Mouse (Mus musculus): ENCODE results near the gene Zfp507. TPM values are rescaled to one million over a fixed set of nuclear protein-coding genes. Genes with fewer than 3 reads are reported as not detected.

The Zfp507 gene
- polyA plus RNA-seq, 1 experiment = 7.0 TPM

DNA sequence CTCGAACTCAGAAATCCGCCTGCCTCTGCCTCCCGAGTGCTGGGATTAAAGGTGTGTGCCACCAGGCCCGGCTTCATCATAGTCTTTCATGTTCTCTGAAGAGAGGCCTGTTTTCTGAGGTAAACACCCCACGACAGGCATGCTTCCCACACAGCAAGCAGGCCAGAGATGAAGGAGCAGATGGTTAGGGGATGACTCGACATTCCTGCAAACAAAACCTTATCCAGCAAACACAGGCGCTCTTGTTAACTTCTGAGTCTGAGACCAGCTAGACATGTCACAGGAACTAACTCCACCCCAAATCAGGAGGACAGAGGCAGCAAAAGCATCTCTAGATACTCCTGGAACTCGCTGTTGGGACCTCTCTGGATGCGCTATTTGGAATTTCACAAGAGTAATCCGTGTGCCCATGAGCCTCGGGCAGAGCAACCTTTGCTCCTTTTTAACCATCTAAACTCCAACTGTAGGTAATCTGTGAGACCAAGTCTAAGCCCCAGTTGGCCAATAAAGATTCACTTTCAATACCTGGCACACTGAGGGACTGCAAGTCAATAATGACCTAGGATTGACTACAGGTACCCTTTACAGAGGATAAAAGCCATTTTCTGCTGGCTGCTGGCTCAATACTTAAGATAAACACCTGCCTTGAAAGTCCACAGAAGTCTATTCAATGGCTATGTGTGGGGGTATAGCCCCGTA lies 10.5 kb downstream of the Zfp507 start:
- Histone ChIP-seq H3K79me2 (ENCODE audit: control insufficient read depth, insufficient read depth) (peaks cover 1% of the 10 kb centered on the region), H3K27me3 (ENCODE audit: control insufficient read depth, insufficient read depth, insufficient read length) (no peaks in the 10 kb centered on the region), H3K4me2 (ENCODE audit: low read depth) (no peak overlapping the region), H3ac (ENCODE audit: control insufficient read depth, insufficient read length) (no peak overlapping the region), H3K4me3 (no peak overlapping the region), H3K36me3 (ENCODE audit: control insufficient read depth, insufficient read depth) (peaks cover 42% of the 10 kb centered on the region)
- no peak for TF ChIP-seq MYOD1 (IDR thresholded peaks at IDR 0.05; ENCODE audit: control insufficient read depth in 1 of 3, insufficient read length in 2 of 3, low read depth in 2 of 3)
- no peak for TF ChIP-seq TCF12 (IDR thresholded peaks at IDR 0.05; ENCODE audit: insufficient read depth, poor library complexity, severe bottlenecking)
- TF ChIP-seq POLR2AphosphoS2 (IDR thresholded peaks at IDR 0.05; ENCODE audit: insufficient read length, low read depth) = no peak
- TF ChIP-seq CEBPB (IDR thresholded peaks at IDR 0.05; ENCODE audit: insufficient read depth, poor library complexity, severe bottlenecking) = no peak
- TF ChIP-seq E2F4 (IDR thresholded peaks at IDR 0.05; ENCODE audit: insufficient read depth) = no peak
- no peak for TF ChIP-seq SRF (IDR thresholded peaks at IDR 0.05; ENCODE audit: control insufficient read depth, insufficient read length, low read depth)
- TF ChIP-seq REST (IDR thresholded peaks at IDR 0.05; ENCODE audit: insufficient read depth, insufficient read length) = no peak
- TF ChIP-seq USF1 (IDR thresholded peaks at IDR 0.05; ENCODE audit: low read depth) = no peak
- TF ChIP-seq MAX (IDR thresholded peaks at IDR 0.05; ENCODE audit: low read depth) = no peak
- no peak for TF ChIP-seq POLR2A (IDR thresholded peaks at IDR 0.05; ENCODE audit: insufficient read length, low read depth)
- TF ChIP-seq TCF3 (IDR thresholded peaks at IDR 0.05; ENCODE audit: insufficient read length, low read depth) = no peak
- TF ChIP-seq MYOG (IDR thresholded peaks at IDR 0.05; ENCODE audit: control insufficient read depth in 1 of 3, insufficient read depth in 1 of 3, insufficient read length in 2 of 3, low read depth in 2 of 3) = no peak

DNA sequence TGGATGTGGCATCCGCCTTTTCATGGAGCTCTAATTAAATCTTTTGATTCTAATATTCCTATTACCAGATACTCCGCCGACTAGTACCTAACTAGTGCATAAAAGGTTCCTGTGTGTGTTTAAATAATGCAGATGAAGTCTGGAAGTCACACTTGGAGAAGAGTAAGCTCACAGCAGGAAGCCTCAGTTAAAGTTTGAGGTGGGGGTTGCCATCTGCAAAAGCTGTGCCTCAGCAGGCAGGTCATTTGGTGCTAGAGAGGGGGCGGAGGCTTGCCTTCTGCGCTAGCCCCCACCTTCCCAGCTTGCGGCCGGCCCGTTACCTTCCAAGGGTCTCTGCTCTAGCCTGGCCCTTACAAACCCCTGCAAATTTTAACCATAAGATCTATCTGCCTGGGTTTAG lies 11.9 kb downstream of the Zfp507 start:
- Histone ChIP-seq H3ac (ENCODE audit: control insufficient read depth, insufficient read length) (no peak overlapping the region), H3K27me3 (ENCODE audit: control insufficient read depth, insufficient read depth, insufficient read length) (no peaks in the 10 kb centered on the region), H3K4me3 (no peak overlapping the region), H3K36me3 (ENCODE audit: control insufficient read depth, insufficient read depth) (peaks cover 35% of the 10 kb centered on the region), H3K79me2 (ENCODE audit: control insufficient read depth, insufficient read depth) (no peaks in the 10 kb centered on the region), H3K4me2 (ENCODE audit: low read depth) (no peak overlapping the region)
- TF ChIP-seq MYOD1 (IDR thresholded peaks at IDR 0.05; ENCODE audit: control insufficient read depth in 1 of 3, insufficient read length in 2 of 3, low read depth in 2 of 3) (no peak), TCF3 (IDR thresholded peaks at IDR 0.05; ENCODE audit: insufficient read length, low read depth) (no peak), MAX (IDR thresholded peaks at IDR 0.05; ENCODE audit: low read depth) (no peak), USF1 (IDR thresholded peaks at IDR 0.05; ENCODE audit: low read depth) (no peak), E2F4 (IDR thresholded peaks at IDR 0.05; ENCODE audit: insufficient read depth) (no peak), POLR2AphosphoS2 (IDR thresholded peaks at IDR 0.05; ENCODE audit: insufficient read length, low read depth) (no peak), POLR2A (IDR thresholded peaks at IDR 0.05; ENCODE audit: insufficient read length, low read depth) (no peak), CEBPB (IDR thresholded peaks at IDR 0.05; ENCODE audit: insufficient read depth, poor library complexity, severe bottlenecking) (no peak), SRF (IDR thresholded peaks at IDR 0.05; ENCODE audit: control insufficient read depth, insufficient read length, low read depth) (no peak), TCF12 (IDR thresholded peaks at IDR 0.05; ENCODE audit: insufficient read depth, poor library complexity, severe bottlenecking) (no peak), MYOG (IDR thresholded peaks at IDR 0.05; ENCODE audit: control insufficient read depth in 1 of 3, insufficient read depth in 1 of 3, insufficient read length in 2 of 3, low read depth in 2 of 3) (no peak), REST (IDR thresholded peaks at IDR 0.05; ENCODE audit: insufficient read depth, insufficient read length) (no peak)

DNA sequence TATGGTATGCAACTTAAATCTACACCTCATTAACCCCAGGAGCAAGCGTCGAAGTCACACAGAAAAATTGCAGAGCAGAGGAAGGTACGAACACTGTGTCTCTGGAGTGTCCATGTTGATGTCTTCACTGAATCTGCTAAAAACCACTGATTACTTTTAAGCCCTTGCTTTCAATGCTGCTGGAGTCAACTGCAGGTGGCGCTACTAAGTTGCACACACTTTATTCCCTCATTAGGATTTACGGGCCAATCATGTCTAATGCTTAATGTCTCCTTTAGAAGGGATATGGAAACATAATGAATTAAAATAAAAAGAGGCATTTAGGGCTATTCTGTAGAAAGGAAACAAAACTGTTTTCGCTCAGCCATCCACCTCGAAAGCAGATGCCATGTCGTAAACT lies 12.6 kb downstream of the Zfp507 start:
- TF ChIP-seq TCF3 (IDR thresholded peaks at IDR 0.05; ENCODE audit: insufficient read length, low read depth) = no peak
- TF ChIP-seq CEBPB (IDR thresholded peaks at IDR 0.05; ENCODE audit: insufficient read depth, poor library complexity, severe bottlenecking) = no peak
- no peak for TF ChIP-seq MYOG (IDR thresholded peaks at IDR 0.05; ENCODE audit: control insufficient read depth in 1 of 3, insufficient read depth in 1 of 3, insufficient read length in 2 of 3, low read depth in 2 of 3)
- TF ChIP-seq MYOD1 (IDR thresholded peaks at IDR 0.05; ENCODE audit: control insufficient read depth in 1 of 3, insufficient read length in 2 of 3, low read depth in 2 of 3) = no peak
- no peak for TF ChIP-seq E2F4 (IDR thresholded peaks at IDR 0.05; ENCODE audit: insufficient read depth)
- no peak for TF ChIP-seq POLR2A (IDR thresholded peaks at IDR 0.05; ENCODE audit: insufficient read length, low read depth)
- no peak for TF ChIP-seq REST (IDR thresholded peaks at IDR 0.05; ENCODE audit: insufficient read depth, insufficient read length)
- no peak for TF ChIP-seq POLR2AphosphoS2 (IDR thresholded peaks at IDR 0.05; ENCODE audit: insufficient read length, low read depth)
- TF ChIP-seq USF1 (IDR thresholded peaks at IDR 0.05; ENCODE audit: low read depth) = no peak
- no peak for TF ChIP-seq MAX (IDR thresholded peaks at IDR 0.05; ENCODE audit: low read depth)
- TF ChIP-seq SRF (IDR thresholded peaks at IDR 0.05; ENCODE audit: control insufficient read depth, insufficient read length, low read depth) = no peak
- TF ChIP-seq TCF12 (IDR thresholded peaks at IDR 0.05; ENCODE audit: insufficient read depth, poor library complexity, severe bottlenecking) = no peak
- Histone ChIP-seq H3ac (ENCODE audit: control insufficient read depth, insufficient read length) (no peak overlapping the region), H3K4me3 (no peak overlapping the region)

DNA sequence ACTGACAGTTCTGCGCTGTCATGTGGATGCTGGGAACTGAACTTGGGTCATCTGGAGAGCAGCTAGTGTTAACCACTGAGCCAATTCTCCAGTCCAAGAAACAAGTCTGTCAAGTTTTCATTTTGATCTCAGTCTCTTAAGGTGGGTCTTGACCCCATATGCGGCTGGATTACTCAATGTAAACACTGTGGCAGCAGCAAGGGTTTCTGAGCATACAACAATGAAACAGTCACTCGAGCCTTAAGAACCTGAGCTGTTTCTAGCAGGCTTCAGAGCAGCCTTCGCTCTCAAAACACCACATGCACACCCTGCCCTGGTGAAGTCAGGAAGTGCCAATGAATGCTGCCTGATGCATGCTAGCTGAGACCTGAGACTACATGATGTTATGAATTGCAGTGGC lies 17.2 kb downstream of the Zfp507 start:
- no peaks in the 10 kb centered on the region for H3K79me2 ChIP-seq (ENCODE audit: control insufficient read depth, insufficient read depth)
- TF ChIP-seq MYOD1 (IDR thresholded peaks at IDR 0.05; ENCODE audit: control insufficient read depth in 1 of 3, insufficient read length in 2 of 3, low read depth in 2 of 3) (no peak), CEBPB (IDR thresholded peaks at IDR 0.05; ENCODE audit: insufficient read depth, poor library complexity, severe bottlenecking) (no peak), TCF3 (IDR thresholded peaks at IDR 0.05; ENCODE audit: insufficient read length, low read depth) (no peak), USF1 (IDR thresholded peaks at IDR 0.05; ENCODE audit: low read depth) (no peak), REST (IDR thresholded peaks at IDR 0.05; ENCODE audit: insufficient read depth, insufficient read length) (no peak), SRF (IDR thresholded peaks at IDR 0.05; ENCODE audit: control insufficient read depth, insufficient read length, low read depth) (no peak), MYOG (IDR thresholded peaks at IDR 0.05; ENCODE audit: control insufficient read depth in 1 of 3, insufficient read depth in 1 of 3, insufficient read length in 2 of 3, low read depth in 2 of 3) (no peak), E2F4 (IDR thresholded peaks at IDR 0.05; ENCODE audit: insufficient read depth) (no peak)
- no peaks in the 10 kb centered on the region for H3K27me3 ChIP-seq (ENCODE audit: control insufficient read depth, insufficient read depth, insufficient read length)
- no peak overlapping the region for H3ac ChIP-seq (ENCODE audit: control insufficient read depth, insufficient read length)
- H3K36me3 ChIP-seq (ENCODE audit: control insufficient read depth, insufficient read depth) = peaks cover 27% of the 10 kb centered on the region
- no peak overlapping the region for H3K4me3 ChIP-seq
- H3K4me2 ChIP-seq (ENCODE audit: low read depth) = no peak overlapping the region

More for the DNA sequence above, 12.6 kb downstream of the Zfp507 start:
- Histone ChIP-seq H3K36me3 (ENCODE audit: control insufficient read depth, insufficient read depth) (peaks cover 35% of the 10 kb centered on the region), H3K27me3 (ENCODE audit: control insufficient read depth, insufficient read depth, insufficient read length) (no peaks in the 10 kb centered on the region), H3K79me2 (ENCODE audit: control insufficient read depth, insufficient read depth) (no peaks in the 10 kb centered on the region), H3K4me2 (ENCODE audit: low read depth) (no peak overlapping the region)

All from myocyte (in vitro differentiated cells).